Mouse (Mus musculus): Measurements from ENCODE around the gene Panx2. TPM values are rescaled to one million over a fixed set of nuclear protein-coding genes. Genes with fewer than 3 reads are reported as not detected.

Panx2 gene
- total and polyA plus RNA-seq, 2 experiments from 2014 or later: 9.3 to 16.4 TPM

- H3K4me1 ChIP-seq (ENCODE audit: insufficient read depth, low read length): peaks cover 14% of the 10 kb centered on the region; the same call in 1 of the 2 replicates
- peaks cover 46% of the 10 kb centered on the region for H3K36me3 ChIP-seq (ENCODE audit: insufficient read depth, low read length)
- no peak for TF ChIP-seq CTCF (IDR thresholded peaks at IDR 0.05)
- WGBS: 3% methylated on average over 68 of the region's 68 CpGs
- H3K9me3 ChIP-seq (ENCODE audit: low read length): no peaks in the 10 kb centered on the region
- peak overlapping the region; percentile 98 for H3K4me2 ChIP-seq (ENCODE audit: low read depth, low read length, poor library complexity, severe bottlenecking)
- peak overlapping the region; percentile 94 for H3K9ac ChIP-seq (replicated peaks; ENCODE audit: low read length, poor library complexity, severe bottlenecking)
- H3K27me3 ChIP-seq (ENCODE audit: insufficient read depth, low read length): no peaks in the 10 kb centered on the region
- peak overlapping the region; percentile 98 for H3K4me3 ChIP-seq (ENCODE audit: low read depth, low read length)
- peak; percentile 19 for DNase-seq (ENCODE audit: low spot score)
- H3K27ac ChIP-seq (ENCODE audit: low read depth, low read length): peak overlapping the region; percentile 81
- peak; percentile 44; the same call in 1 of the 2 replicates for ATAC-seq (ENCODE audit: low FRiP score)
Measured at GRCm38 (mm10) chr15:89089248-89090051, 29.9 kb downstream of the Panx2 start.

GRCm38 (mm10) chr15:89090662-89091061 lies 31.1 kb downstream of the Panx2 start:
- 84% methylated on average over 4 of the region's 4 CpGs for WGBS
- Histone ChIP-seq H3K4me2 (ENCODE audit: low read depth, low read length, poor library complexity, severe bottlenecking) (no peak overlapping the region), H3K36me3 (ENCODE audit: insufficient read depth, low read length) (peaks cover 47% of the 10 kb centered on the region), H3K4me3 (ENCODE audit: low read depth, low read length) (no peak overlapping the region), H3K9ac (replicated peaks; ENCODE audit: low read length, poor library complexity, severe bottlenecking) (no peak overlapping the region), H3K4me1 (ENCODE audit: insufficient read depth, low read length) (peaks cover 14% of the 10 kb centered on the region; the same call in 1 of the 2 replicates), H3K27me3 (ENCODE audit: insufficient read depth, low read length) (no peaks in the 10 kb centered on the region), H3K9me3 (ENCODE audit: low read length) (no peaks in the 10 kb centered on the region), H3K27ac (ENCODE audit: low read depth, low read length) (no peak overlapping the region)
- TF ChIP-seq CTCF (IDR thresholded peaks at IDR 0.05): no peak
- no peak for DNase-seq (ENCODE audit: low spot score)
- ATAC-seq (ENCODE audit: low FRiP score): no peak

GRCm38 (mm10) chr15:89092181-89092580 lies 32.6 kb downstream of the Panx2 start:
- WGBS: 80% methylated on average over 5 of the region's 5 CpGs
- H3K4me2 ChIP-seq (ENCODE audit: low read depth, low read length, poor library complexity, severe bottlenecking): no peak overlapping the region
- ATAC-seq (ENCODE audit: low FRiP score) (no peak), DNase-seq (ENCODE audit: low spot score) (no peak)
- peaks cover 46% of the 10 kb centered on the region for H3K36me3 ChIP-seq (ENCODE audit: insufficient read depth, low read length)
- H3K27ac ChIP-seq (ENCODE audit: low read depth, low read length): no peak overlapping the region
- no peak for TF ChIP-seq CTCF (IDR thresholded peaks at IDR 0.05)
- peaks cover 14% of the 10 kb centered on the region; the same call in 1 of the 2 replicates for H3K4me1 ChIP-seq (ENCODE audit: insufficient read depth, low read length)
- H3K4me3 ChIP-seq (ENCODE audit: low read depth, low read length): no peak overlapping the region
- 0 out of 2 replicates have a peak overlapping the region, but pooled peaks have one; percentile 13 for H3K9ac ChIP-seq (replicated peaks; ENCODE audit: low read length, poor library complexity, severe bottlenecking)
- H3K27me3 ChIP-seq (ENCODE audit: insufficient read depth, low read length): no peaks in the 10 kb centered on the region
- H3K9me3 ChIP-seq (ENCODE audit: low read length): no peaks in the 10 kb centered on the region

GRCm38 (mm10) chr15:89097450-89097849 lies 37.9 kb downstream of the Panx2 start:
- 93% methylated on average over 5 of the region's 5 CpGs for WGBS
- H3K9ac ChIP-seq (replicated peaks; ENCODE audit: low read length, poor library complexity, severe bottlenecking): no peak overlapping the region
- no peak overlapping the region for H3K4me2 ChIP-seq (ENCODE audit: low read depth, low read length, poor library complexity, severe bottlenecking)
- ATAC-seq (ENCODE audit: low FRiP score): no peak
- no peaks in the 10 kb centered on the region for H3K4me1 ChIP-seq (ENCODE audit: insufficient read depth, low read length)
- TF ChIP-seq CTCF (IDR thresholded peaks at IDR 0.05): no peak
- no peak for DNase-seq (ENCODE audit: low spot score)
- peaks cover 93% of the 10 kb centered on the region for H3K36me3 ChIP-seq (ENCODE audit: insufficient read depth, low read length)
- no peaks in the 10 kb centered on the region for H3K9me3 ChIP-seq (ENCODE audit: low read length)
- no peaks in the 10 kb centered on the region for H3K27me3 ChIP-seq (ENCODE audit: insufficient read depth, low read length)
- H3K4me3 ChIP-seq (ENCODE audit: low read depth, low read length): no peak overlapping the region
- no peak overlapping the region for H3K27ac ChIP-seq (ENCODE audit: low read depth, low read length)

- Histone ChIP-seq H3K27me3 (ENCODE audit: insufficient read depth, low read length) (no peaks in the 10 kb centered on the region), H3K36me3 (ENCODE audit: insufficient read depth, low read length) (peaks cover 91% of the 10 kb centered on the region), H3K4me3 (ENCODE audit: low read depth, low read length) (no peak overlapping the region), H3K4me1 (ENCODE audit: insufficient read depth, low read length) (no peaks in the 10 kb centered on the region), H3K9me3 (ENCODE audit: low read length) (no peaks in the 10 kb centered on the region), H3K9ac (replicated peaks; ENCODE audit: low read length, poor library complexity, severe bottlenecking) (no peak overlapping the region), H3K27ac (ENCODE audit: low read depth, low read length) (no peak overlapping the region), H3K4me2 (ENCODE audit: low read depth, low read length, poor library complexity, severe bottlenecking) (no peak overlapping the region)
- WGBS: 87% methylated on average over 7 of the region's 7 CpGs
- no peak for TF ChIP-seq CTCF (IDR thresholded peaks at IDR 0.05)
- DNase-seq (ENCODE audit: low spot score): no peak
- ATAC-seq (ENCODE audit: low FRiP score): no peak
Measured at GRCm38 (mm10) chr15:89098616-89099015, 39.1 kb downstream of the Panx2 start.

- WGBS: 91% methylated on average over 12 of the region's 12 CpGs
- Histone ChIP-seq H3K4me2 (ENCODE audit: low read depth, low read length, poor library complexity, severe bottlenecking) (no peak overlapping the region), H3K27me3 (ENCODE audit: insufficient read depth, low read length) (no peaks in the 10 kb centered on the region), H3K9ac (replicated peaks; ENCODE audit: low read length, poor library complexity, severe bottlenecking) (no peak overlapping the region), H3K36me3 (ENCODE audit: insufficient read depth, low read length) (peaks cover 90% of the 10 kb centered on the region), H3K4me1 (ENCODE audit: insufficient read depth, low read length) (no peaks in the 10 kb centered on the region), H3K4me3 (ENCODE audit: low read depth, low read length) (no peak overlapping the region), H3K27ac (ENCODE audit: low read depth, low read length) (no peak overlapping the region), H3K9me3 (ENCODE audit: low read length) (no peaks in the 10 kb centered on the region)
- no peak for TF ChIP-seq CTCF (IDR thresholded peaks at IDR 0.05)
- no peak for ATAC-seq (ENCODE audit: low FRiP score)
- no peak for DNase-seq (ENCODE audit: low spot score)
Measured at GRCm38 (mm10) chr15:89100823-89101222, 41.3 kb downstream of the Panx2 start.
